Mouse (Mus musculus) lung, postnatal 10 days (tissue): ENCODE results near the gene Ckmt2.
A peak's percentile ranks its signal among the peaks of the same experiment; 100 is the strongest.

Experiments
- DNase-seq: peaks from one replicate; pipeline ENCODE4 v3.0.0; 2021

Gene Ckmt2

GRCm38 (mm10) chr13:91858835-91859234, 17.9 kb downstream of the Ckmt2 start:
- DNase-seq: no peak

GRCm38 (mm10) chr13:91857427-91857826, 19.3 kb downstream of the Ckmt2 start:
- DNase-seq: no peak

- no peak for DNase-seq
Observed at GRCm38 (mm10) chr13:91854412-91854811, 22.3 kb downstream of the Ckmt2 start.

GRCm38 (mm10) chr13:91827876-91828275, 48.8 kb downstream of the Ckmt2 start:
- DNase-seq: no peak

GRCm38 (mm10) chr13:91826066-91826465, 50.6 kb downstream of the Ckmt2 start:
- no peak for DNase-seq

- peak; percentile 67 for DNase-seq
Observed at GRCm38 (mm10) chr13:91824845-91825550, 51.7 kb downstream of the Ckmt2 start.

- no peak for DNase-seq
Observed at GRCm38 (mm10) chr13:91823735-91824134, 53.0 kb downstream of the Ckmt2 start.

GRCm38 (mm10) chr13:91814670-91815069, 62.0 kb downstream of the Ckmt2 start:
- DNase-seq: no peak

GRCm38 (mm10) chr13:91809476-91809875, 67.2 kb downstream of the Ckmt2 start:
- no peak for DNase-seq

- DNase-seq: no peak
Observed at GRCm38 (mm10) chr13:91807874-91808575, 68.7 kb downstream of the Ckmt2 start.

- DNase-seq: peak; percentile 90
Observed at GRCm38 (mm10) chr13:91807155-91807839, 69.4 kb downstream of the Ckmt2 start, which contains the start of gene Zcchc9. Gene Zcchc9 (minus strand): TSS chr13:91807705.
